Mouse (Mus musculus) frontal cortex, postnatal 25 days (tissue): ENCODE data around the gene Kdm3a.

Experiments
- DNase-seq, 2 experiments: peaks; one replicate each; pipeline ENCODE4 v3.0.0; 2022; ENCODE audit warnings: low spot score in 2 of 2

Gene Kdm3a

DNA sequence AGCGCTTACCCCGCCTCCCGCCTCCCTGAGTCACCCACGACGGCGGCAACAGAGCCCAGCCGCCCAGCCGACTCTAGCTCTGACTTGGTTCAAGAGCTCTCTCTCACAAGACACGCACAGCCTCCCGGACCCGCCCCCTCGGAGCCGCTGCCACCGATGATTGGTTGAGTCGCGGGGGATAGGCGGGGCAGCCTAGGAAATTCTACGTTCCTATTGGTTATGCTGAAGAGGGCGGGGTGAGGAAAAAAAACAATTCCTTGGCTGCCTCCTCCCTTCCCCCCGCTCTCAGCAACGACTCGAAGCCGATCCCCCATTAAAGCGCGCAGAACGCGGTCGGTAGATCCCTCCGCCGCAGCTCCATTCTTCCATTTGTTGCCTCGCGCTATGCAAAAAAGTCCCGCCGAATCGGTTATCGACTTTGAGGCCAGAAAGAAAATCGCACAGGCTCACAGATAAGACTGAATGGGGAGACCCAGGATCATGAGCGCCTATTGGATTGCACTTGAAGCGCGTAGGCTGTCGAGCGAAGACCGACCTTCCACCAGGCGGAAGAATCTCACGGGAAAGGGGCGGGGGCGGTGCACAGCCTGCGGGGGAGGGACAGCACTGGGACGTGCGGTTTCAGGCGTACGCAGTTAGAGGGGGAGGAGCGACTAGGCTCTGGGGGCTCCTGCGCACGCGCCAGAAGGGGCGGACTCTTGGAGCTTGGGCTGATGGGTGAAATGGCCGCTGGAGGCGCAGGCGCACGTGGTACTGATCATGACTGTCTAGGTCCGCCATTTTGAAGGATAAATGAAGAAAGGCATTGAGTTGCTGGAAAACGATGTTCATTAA lies at the start of gene Kdm3a:
TSS of gene Kdm3a (minus strand) at position 162 of the 834 bp plus-strand sequence.
- DNase-seq = peak; percentile 95 to 99

- no peak for DNase-seq
Measured at GRCm38 (mm10) chr6:71678891-71679290, 46.1 kb upstream of the Kdm3a start.

DNA sequence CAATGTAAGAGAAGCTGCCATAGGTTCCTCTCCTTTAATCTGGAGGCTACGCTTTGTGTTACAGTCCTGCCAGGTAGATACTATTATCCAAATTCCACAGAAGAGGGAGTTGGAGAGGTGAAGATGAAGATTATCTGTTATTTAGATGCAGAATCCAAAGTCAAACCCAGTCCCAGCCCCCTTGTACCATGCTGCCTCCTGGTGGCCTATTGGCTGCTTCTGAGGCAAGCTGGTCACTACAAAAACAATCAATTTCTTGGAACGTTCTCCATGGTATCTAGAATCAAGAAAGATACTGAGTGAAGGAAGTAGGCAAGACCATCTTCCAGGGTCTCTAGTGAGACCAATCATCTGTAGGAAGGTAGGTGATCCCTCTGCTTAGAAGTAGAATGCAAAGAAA lies 40.4 kb upstream of the Kdm3a start:
- no peak for DNase-seq

DNA sequence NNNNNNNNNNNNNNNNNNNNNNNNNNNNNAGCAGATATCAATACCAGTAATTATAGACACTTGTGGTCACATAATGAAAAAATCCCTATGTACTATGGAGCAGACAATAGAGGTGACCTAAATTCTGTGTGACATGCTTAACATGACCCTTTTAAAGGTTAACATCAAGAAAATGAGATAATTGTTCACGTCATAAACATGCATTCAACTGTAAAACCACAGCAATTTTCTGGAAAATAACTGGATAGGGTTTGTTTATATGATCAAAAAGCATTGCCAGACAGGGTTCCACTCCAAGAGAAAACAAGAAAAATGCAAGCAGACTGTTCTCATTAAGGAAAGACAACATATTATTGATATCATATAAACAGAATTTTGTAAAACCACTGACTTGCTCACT lies 31.7 kb upstream of the Kdm3a start:
- DNase-seq = no peak

DNA sequence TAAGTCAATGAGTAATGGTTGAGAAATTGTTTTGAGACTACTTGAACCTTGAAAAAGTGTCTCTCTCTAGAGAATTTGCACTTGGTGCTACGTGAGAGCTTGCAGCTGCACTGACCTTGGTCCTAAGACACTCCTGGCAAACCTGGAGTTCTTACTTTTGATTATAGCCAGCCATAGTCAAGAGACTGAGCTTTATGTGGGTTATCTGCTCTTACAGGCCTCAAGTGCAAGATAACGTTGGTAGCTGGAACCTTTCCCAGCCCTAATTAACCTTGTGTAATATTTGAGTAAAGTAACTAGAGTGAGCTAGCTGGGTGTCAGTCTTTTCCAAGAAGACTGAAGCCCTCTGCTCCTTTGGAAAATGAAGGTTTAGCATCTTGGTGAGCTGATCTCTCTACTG lies 25.5 kb upstream of the Kdm3a start:
- no peak for DNase-seq

DNA sequence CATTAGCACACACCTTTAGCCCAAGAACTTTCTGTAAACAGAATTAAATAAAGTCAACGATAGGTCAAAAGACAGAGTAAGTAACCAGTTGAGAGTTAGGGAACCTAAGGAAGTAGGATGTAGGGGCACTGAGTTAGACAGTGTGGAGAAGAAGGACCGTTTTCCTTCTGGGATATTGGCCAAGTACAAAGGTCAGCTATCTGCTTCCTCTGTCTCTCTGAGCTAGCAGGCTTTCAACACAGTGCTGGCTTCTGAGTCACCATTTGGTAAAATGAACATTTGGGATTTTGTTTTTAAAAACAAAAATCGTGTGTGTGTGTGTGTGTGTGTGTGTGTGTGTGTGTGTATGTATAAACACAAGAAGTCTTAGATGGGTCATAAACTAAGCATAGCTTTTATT lies 23.0 kb upstream of the Kdm3a start:
- DNase-seq = no peak

GRCm38 (mm10) chr6:71651868-71652267 lies 19.1 kb upstream of the Kdm3a start:
- no peak for DNase-seq

- no peak for DNase-seq
Measured at GRCm38 (mm10) chr6:71632486-71632828, 333 bp downstream of the Kdm3a start.

- peak; percentile 11 to 20 for DNase-seq
Measured at GRCm38 (mm10) chr6:71631706-71632461, 906 bp downstream of the Kdm3a start.

- no peak for DNase-seq
Measured at GRCm38 (mm10) chr6:71631196-71631595, 1.6 kb downstream of the Kdm3a start.

DNA sequence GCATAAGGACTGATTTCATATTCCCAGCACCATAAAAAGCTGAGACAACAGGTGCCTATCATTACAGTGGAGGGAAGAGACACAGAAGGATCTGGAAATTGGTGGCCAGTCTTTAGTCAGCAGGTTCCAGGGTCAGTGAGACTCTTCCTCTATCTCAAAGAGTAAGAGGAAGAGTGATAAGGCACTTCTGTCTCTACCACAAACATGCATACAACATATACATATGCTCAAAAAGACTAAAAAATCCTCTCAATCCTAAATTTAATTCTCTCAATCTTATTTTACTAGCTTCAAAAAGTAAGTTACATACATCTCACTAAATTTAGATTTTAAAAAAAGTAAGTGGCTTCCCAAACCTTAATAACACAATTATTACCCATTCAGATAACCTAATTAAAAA lies 5.5 kb downstream of the Kdm3a start:
- DNase-seq = no peak

GRCm38 (mm10) chr6:71625984-71626383 lies 6.8 kb downstream of the Kdm3a start:
- no peak for DNase-seq

DNA sequence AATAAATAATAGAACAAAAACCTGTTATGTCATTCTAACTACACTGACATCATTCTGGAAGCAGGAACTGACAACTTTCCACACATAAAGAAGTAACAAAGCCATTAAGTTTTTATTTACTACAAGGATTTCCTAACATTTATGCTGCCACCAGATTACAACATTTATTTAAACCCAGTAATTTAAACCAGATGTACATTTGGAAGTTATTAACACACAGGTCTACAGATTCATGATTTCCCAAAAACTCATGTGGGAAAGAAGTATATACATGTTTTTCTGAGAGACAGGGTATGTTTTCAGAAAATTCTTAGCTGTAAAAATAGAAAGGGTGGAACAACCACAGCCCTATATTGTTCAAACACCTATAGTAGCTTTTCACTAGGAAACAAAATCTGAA lies 8.1 kb downstream of the Kdm3a start:
- DNase-seq = no peak

DNA sequence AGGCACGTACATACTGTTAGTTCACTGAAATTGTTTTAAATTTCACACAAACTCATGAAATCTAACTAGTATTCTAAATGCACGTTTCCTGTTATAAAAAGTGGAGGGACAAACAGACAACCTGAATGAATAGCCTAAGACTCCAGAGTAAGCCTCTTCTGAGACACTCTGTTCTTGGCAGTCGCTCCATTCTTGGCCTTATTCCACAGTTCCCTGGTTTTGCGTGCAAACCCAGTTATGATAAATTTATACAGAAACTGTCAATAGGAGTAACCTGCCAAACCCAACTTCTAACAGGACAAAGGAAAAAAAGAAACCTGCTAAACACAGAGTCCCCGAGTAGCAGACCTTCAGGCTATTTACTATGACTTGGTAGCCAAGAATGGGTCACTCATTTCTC lies 10.8 kb downstream of the Kdm3a start:
- DNase-seq = no peak

GRCm38 (mm10) chr6:71621551-71621950 lies 11.2 kb downstream of the Kdm3a start:
- DNase-seq = no peak

- no peak for DNase-seq
Measured at GRCm38 (mm10) chr6:71616959-71617358, 15.8 kb downstream of the Kdm3a start.

GRCm38 (mm10) chr6:71613225-71613624 lies 19.6 kb downstream of the Kdm3a start:
- DNase-seq = no peak

DNA sequence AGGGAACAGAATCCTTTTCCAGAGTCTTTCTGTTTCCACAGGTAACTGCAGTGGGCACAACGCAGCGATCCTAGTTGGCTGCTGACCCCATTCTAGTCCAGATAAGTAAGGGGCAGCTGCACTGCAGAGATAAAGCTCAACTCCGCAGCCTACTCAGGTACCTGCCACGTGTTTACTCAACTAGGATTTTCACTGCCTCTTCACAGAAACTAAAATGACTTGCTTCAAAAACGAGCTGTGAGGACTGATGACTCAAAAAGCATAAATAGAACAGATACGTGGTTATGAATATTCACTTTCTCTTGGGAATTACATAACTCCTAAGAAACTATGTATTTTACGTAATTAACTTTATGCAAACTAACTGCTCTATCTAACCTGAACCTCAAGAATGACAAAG lies 22.8 kb downstream of the Kdm3a start:
- no peak for DNase-seq

DNA sequence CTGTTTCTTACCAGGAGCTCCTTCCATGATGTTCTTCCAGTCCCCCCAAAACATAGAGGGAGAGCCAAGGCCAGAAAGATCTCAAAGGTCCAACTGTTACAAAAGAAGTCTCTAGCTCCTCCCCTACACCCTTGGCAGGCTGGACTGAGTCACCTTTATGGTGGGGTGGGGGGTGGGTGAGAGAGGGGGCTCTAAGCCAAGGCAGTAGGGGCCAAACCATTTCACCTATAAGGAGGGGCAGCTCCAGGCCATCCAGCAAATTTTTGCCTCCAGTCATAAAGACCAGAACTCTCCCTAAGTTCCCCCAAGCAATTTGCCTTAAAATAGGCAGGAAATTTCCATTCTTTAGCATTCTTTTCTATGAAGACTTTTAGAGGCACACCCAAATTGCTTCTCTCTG lies 23.8 kb downstream of the Kdm3a start:
- DNase-seq = no peak

GRCm38 (mm10) chr6:71607756-71608155 lies 25.0 kb downstream of the Kdm3a start:
- no peak for DNase-seq

GRCm38 (mm10) chr6:71590154-71590553 lies 42.6 kb downstream of the Kdm3a start:
- DNase-seq = no peak

GRCm38 (mm10) chr6:71589401-71589800 lies 43.4 kb downstream of the Kdm3a start:
- DNase-seq = no peak

GRCm38 (mm10) chr6:71583198-71583597 lies 49.6 kb downstream of the Kdm3a start:
- no peak for DNase-seq
